Mouse (Mus musculus): ENCODE results near the gene Ccdc57.

DNA sequence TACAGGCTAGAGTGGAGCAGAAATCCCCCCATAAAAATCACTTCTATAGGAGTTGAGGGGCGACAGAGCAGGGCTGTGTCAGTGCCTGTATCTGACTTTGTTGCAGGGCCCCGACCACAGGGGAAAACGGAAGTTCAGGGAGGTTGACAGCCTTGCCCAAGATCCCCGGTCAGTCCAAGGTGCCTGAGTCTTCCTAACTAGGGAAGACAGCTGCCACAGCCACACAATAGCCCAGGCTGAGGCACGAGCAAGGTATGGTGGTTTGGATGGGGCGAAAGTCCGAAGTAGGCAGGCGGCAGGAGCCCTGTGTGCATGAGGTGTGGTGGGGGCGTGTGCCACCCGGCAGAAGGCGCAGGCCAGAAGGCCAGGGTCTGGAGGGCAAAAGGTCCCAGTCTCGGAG is 15.7 kb upstream of the Ccdc57 start, which contains the start of gene Slc16a3:
- TF ChIP-seq EP300 (IDR thresholded peaks at IDR 0.05; ENCODE audit: low read depth) (no peak), CTCF (IDR thresholded peaks at IDR 0.05; ENCODE audit: low read depth) (no peak)
